In genomic region chr2:116976432-116976750, GRCm38 (mm10) we compare ENCODE assay signal across 8 mouse cellular contexts.
DNase-seq lines count a peak whose midpoint lies in the region; ATAC-seq and TF ChIP-seq lines count a peak whose summit lies in the region.

No protein-coding gene starts in this region.

- 0 out of 2 replicates have a peak overlapping the region, but pooled peaks have one; percentile 75 for H3K9ac ChIP-seq in hindbrain, embryonic 15.5 days

- peak overlapping the region; percentile 90 for H3K27ac ChIP-seq in embryonic fibroblast, embryonic 13.5 days (ENCODE audit: insufficient read depth, low read length)
- peak overlapping the region; percentile 90 for H3K27ac ChIP-seq in hindbrain, embryonic 15.5 days (replicated peaks)

- H3K9me3 ChIP-seq in hindbrain, embryonic 15.5 days, result no peaks in the 10 kb centered on the region

- H3K4me2 ChIP-seq in hindbrain, embryonic 15.5 days, result peak overlapping the region; percentile 84

- H3K4me3 ChIP-seq in embryonic fibroblast, embryonic 13.5 days (ENCODE audit: insufficient read depth, low read length), result no peak overlapping the region
- H3K4me3 ChIP-seq in hindbrain, embryonic 15.5 days, result peak overlapping the region; percentile 49

- no peaks in the 10 kb centered on the region for H3K36me3 ChIP-seq in hindbrain, embryonic 15.5 days

- no peak for ATAC-seq in hindbrain, embryonic 15.5 days (ENCODE audit: low FRiP score, low read depth)

- H3K27me3 ChIP-seq in hindbrain, embryonic 15.5 days, result no peaks in the 10 kb centered on the region

- peaks cover 20% of the 10 kb centered on the region for H3K4me1 ChIP-seq in embryonic fibroblast, embryonic 13.5 days (ENCODE audit: control insufficient read depth, insufficient read depth, low read length)
- peaks cover 51% of the 10 kb centered on the region for H3K4me1 ChIP-seq in hindbrain, embryonic 15.5 days (replicated peaks)

- peak; percentile 72 for DNase-seq in adrenal gland, adult 2 months
- no peak for DNase-seq in adrenal gland, postnatal 4 days (ENCODE audit: low spot score in 2 of 2)
- peak; percentile 61 for DNase-seq in MN1 (ENCODE audit: low spot score)
- peak; percentile 48 for DNase-seq in lung, postnatal 10 days
- DNase-seq in c-Kit-positive CD71-positive TER-119-positive erythroid progenitor cells, embryonic 14.5 days (ENCODE audit: low spot score), result no peak
- DNase-seq in Muller cell, postnatal 12 days (ENCODE audit: inconsistent ontology term), result no peak

- TF ChIP-seq CTCF in embryonic fibroblast, embryonic 13.5 days (IDR thresholded peaks at IDR 0.05; ENCODE audit: borderline replicate concordance, insufficient read depth, low read length), result no peak

- TF ChIP-seq POLR2A in embryonic fibroblast, embryonic 13.5 days (IDR thresholded peaks at IDR 0.05; ENCODE audit: low read depth, low read length), result no peak; the same call in 1 of the 2 replicates

- WGBS in hindbrain, embryonic 15.5 days, result under 1% methylated on average over 7 of the region's 7 CpGs

Comparison
In these comparisons a context has a peak if more than half of its experiments do, and no peak if none do; other contexts are left out.
1. DNase-seq: peak in adrenal gland, adult 2 months (single experiment), MN1 (single experiment) and lung, postnatal 10 days (single experiment); none in adrenal gland, postnatal 4 days (0 of 2), c-Kit-positive CD71-positive TER-119-positive erythroid progenitor cells, embryonic 14.5 days (single experiment) and Muller cell, postnatal 12 days (single experiment).